Mouse (Mus musculus): Measurements from ENCODE around the gene Gsg1l2.

- no peak for TF ChIP-seq POLR2A (IDR thresholded peaks at IDR 0.05; ENCODE audit: low read depth, low read length)
- no peak for TF ChIP-seq CTCF (IDR thresholded peaks at IDR 0.05; ENCODE audit: extremely low read depth, insufficient read depth, insufficient read length, insufficient replicate concordance)
Measured at GRCm38 (mm10) chr11:67772577-67772976, 1.8 kb upstream of the Gsg1l2 start.

All from spleen, adult 2 months (tissue).